Mouse (Mus musculus) right cerebral cortex, postnatal 4 days (tissue): ENCODE data around the gene Ddx23.

ENCODE experiments used
- DNase-seq: peaks from one replicate; pipeline ENCODE4 v3.0.0-alpha.2; 2022

Ddx23 gene

GRCm38 (mm10) chr15:98662567-98663545, at the start of gene Ddx23:
Gene Ddx23 (minus strand): TSS chr15:98662894.
- DNase-seq: peak; percentile 93

DNA sequence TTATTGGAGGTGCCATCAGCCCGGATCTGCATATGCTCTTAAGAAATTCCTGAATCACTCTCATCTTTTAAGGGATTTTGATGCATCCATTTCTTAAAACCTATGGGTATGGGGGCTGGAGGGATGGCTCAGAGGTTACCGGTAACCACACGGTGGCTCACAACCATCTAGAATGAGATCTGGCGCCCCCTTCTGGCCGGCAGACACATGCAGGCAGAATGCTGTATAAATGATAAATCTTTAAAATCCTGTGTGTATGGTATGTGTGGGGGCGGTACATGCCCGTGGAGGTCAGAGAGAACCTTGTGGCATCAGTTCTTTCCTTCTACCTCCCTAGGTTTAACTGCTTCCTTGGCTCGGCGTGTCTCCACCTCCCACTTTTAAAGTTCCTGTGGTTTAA, 47.7 kb upstream of the Ddx23 start:
- DNase-seq: peak; percentile 92

- peak; percentile 89 for DNase-seq
Observed at GRCm38 (mm10) chr15:98707766-98708372, 45.2 kb upstream of the Ddx23 start, which contains the start of gene Ccdc65. Gene Ccdc65 (plus strand): TSS chr15:98708207.

DNA sequence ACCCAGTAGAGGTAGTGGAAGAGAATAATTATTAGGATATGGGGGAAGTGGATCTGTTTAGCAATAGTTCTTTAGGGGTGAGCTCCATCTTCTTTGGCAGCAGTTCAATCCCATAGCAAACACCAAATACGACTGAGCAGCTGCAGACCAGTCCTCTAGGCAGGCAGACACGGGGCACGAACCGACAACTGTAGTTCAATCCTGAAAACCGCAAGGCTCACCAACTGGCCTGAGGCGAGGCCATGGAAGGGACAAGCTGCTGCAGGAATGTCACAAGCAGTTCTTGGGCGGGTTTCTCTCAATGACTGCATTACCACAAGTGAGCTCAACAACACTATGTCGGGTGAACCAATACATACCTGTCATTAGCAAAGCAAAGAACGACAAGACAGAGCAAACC, 41.6 kb upstream of the Ddx23 start:
- no peak for DNase-seq

DNA sequence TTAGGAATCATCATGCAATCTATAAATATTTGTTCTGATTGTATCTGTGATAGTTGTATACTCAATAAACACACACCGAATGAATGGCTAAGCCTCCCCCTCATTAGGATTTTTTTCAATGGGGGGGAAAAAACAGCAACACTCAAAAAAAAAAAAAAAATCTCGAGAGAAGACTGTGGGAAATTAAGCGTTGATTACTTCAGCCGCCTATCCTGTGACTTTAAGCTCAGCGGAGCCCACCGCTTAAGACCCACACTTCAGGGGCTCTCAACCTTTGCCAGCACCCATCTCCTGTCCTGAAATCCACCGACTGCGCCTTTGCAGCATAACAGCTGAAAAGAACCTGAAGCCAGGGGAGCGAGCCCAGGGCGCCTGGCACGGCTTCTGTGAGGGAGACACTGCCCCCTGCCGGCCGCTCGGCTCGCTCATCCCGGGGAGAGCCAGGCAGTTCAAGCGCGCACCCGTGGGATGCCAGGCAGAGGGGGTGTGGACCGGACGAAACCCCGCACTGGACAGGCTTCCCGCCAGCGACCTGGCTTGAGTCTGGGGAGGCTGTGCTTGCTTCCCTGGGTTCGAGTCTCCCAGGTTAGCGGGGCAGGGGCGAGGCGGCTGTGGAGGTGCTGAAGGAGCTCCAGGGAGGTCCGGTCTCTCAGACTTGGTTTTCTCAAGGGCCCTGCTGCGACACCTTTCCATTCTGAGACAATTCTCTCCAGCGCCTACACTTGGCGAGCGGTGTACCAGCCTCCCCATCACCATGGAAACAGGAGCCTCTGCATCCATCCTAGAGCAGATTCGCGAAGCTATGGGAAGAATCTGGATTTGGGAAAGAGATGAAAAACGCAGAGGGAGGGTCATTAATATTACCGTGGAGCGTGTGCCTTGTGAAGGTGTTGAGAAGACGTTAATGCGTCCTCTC, 36.8 kb upstream of the Ddx23 start:
- peak; percentile 97 for DNase-seq

DNA sequence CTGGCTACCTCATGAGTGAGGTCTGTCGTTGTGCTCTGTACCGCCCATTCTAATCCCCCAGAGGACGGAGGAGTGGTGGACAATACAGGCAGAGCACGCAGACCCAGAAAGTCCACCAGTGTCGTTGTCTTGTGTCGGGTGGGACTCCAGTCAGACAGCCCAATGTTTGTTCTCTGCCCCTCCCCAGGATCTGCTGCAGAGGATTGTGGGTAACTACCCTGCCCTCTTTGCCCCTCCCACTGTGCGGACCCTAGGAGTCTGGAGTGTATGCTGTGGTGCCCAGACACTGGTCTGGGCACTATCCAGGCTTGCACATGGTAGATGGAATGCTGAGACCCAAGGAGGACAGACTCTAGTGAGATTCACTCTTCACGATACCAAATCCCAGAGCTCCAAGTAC, 33.5 kb upstream of the Ddx23 start:
- no peak for DNase-seq

DNA sequence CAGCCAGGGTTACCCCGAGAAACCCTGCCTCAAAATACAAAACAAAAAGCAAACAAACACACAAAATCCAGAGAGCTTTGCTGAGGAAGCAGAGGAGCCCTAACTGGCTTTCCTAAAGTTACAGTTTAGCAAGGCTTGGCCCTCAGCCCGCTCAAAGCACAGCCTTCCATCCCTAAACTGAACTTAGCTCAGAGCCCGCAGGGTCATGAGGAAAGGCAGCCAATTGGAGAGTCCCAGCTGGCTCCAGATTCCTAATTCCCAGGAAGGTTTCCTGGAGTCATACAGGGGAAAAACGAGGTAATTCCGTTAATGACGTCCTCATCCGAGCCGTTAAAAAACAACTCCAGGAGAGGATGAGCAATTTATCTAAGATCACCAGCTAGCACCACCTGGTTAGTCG, 33.0 kb upstream of the Ddx23 start:
- no peak for DNase-seq

DNA sequence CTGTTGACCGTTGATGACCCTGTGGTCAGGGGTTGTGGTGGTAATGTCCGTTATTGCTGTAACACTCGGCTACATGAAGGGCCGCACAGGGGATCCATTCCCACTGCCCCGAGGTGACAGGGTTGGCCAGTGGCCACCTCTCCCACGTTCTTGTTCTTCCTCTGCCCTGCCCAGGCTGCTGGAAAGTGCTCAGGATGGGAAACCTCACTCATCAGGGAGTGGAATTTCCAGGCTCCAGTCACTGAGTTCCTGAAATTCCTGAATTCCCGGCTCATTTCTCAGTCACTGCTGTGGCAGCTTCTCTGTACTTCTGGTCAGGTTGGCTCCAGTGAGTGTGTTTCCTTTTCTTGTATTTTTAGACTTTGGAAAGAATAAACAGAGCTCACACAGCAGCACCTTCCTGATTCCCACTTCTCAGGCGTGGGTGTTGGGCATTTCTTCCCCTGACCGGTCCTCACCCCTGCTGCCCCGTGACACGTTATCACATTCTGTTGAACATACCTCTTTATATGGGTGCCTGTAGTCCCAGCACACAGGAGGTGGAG, 29.5 kb upstream of the Ddx23 start:
- no peak for DNase-seq

GRCm38 (mm10) chr15:98691486-98692147, 28.9 kb upstream of the Ddx23 start:
- DNase-seq: peak; percentile 15

DNA sequence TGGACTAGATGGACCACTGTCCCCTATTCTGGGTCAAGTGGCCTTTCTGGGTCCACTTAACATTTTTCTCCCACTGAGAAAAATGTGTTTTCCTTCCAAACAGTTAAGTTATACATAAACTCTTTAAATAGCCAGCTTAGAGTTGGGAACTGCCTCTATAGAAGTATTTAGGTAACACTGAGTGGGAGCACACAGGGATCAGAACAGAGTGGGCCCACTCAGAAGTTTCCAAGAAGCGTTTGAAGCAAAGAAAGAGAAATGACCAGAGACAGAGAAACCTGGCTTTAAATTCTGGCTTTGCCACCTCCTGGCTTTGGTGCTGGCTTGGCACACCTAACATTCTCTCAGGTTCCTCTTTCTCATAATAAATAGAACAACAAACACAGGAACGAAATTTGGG, 27.0 kb upstream of the Ddx23 start:
- no peak for DNase-seq

DNA sequence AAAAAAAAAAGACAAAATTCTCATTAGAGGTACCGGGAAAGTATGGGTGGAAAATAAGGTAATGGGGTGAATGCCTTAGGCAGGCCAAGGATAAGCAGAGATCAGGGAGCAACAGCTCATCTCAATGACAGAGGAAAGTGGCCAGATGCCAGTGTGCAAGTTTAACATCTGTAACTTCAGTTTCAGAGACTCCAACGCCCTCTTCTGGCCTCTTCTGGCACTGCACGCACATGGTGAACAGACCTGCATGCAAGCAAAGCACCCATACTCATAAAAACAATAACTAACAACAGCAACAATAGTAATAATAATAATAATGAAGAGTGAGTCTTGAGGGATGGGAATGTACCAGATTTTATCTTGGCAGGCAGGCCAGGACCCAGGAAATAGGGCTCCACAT, 23.2 kb upstream of the Ddx23 start:
- no peak for DNase-seq

DNA sequence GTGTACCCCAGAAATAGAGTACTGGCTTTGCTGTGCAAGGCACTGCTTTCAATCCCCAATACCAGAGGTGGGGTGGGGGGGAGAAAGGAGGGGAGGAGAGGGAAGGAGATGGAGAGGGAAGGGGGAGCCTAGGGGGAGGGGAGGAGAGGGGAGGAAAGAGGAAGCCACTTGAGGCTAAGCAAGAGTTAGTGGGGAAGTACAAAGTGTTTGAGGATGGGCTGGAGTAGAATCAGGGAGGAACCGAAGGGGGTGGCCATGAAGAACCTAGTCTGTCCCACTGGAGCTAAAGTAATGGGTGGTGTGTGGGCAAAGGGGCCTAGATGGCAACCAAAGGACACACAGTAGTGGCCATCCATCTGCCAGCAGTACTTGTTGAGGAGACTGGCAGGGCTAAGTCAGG, 21.1 kb upstream of the Ddx23 start:
- DNase-seq: no peak

DNA sequence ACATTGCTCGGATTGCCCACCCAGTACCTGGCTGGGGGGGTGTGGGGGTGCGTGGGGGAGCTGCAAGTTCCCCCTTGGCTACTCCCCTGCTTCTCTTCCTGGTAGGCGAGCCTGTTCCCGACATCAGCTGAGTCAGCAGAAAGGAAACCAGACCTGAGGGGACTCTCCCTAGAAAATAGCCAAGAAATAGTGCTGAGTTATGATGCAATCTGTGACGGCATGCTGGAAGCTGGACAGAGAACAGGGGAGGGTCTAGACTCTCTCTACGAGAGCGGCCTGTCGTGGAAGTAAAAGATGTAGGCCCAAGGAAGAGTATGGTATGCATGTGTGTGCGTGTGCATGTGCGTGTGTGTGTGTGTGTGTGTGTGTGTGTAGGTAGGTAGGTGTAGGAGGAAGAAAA, 20.5 kb upstream of the Ddx23 start:
- DNase-seq: no peak

GRCm38 (mm10) chr15:98681633-98682032, 18.9 kb upstream of the Ddx23 start:
- no peak for DNase-seq

DNA sequence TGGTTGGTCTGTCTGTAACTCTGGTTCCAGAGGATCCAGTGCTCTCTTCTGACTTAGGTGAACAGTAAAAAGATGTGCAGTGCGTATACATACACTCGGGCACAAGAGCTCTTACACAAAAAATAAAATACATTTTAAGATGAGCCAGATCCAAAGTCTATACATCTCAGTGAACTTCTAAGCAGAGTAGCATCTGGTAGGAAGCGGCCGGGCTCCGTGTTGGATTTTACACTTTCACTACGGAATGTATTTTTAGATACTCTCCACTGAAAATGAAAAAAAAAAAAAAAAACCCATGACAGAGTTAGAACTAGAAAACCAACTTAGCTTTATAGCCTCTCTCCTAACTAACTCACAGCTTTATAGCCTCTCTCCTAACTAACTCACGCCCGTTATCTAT, 18.0 kb upstream of the Ddx23 start:
- no peak for DNase-seq

DNA sequence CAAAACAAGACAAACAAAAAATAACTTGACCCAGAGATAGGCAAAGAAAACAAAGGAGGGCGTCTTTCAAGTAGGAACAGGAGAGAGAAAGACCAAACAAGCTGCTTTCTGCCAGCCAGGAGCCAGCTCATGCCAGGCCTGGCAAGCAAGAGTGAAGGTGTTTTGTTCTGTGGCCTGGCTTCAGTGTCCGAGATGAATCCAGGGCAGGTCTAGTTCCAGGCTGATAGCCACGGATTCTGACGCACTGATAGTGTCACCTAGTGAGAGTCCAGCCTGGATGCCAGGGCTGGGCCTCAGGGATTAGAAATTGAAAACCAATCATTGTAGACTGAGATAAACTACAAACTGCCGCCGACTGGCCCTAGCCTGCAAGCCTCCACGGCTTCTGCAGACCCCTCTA, 15.3 kb upstream of the Ddx23 start:
- DNase-seq: no peak

DNA sequence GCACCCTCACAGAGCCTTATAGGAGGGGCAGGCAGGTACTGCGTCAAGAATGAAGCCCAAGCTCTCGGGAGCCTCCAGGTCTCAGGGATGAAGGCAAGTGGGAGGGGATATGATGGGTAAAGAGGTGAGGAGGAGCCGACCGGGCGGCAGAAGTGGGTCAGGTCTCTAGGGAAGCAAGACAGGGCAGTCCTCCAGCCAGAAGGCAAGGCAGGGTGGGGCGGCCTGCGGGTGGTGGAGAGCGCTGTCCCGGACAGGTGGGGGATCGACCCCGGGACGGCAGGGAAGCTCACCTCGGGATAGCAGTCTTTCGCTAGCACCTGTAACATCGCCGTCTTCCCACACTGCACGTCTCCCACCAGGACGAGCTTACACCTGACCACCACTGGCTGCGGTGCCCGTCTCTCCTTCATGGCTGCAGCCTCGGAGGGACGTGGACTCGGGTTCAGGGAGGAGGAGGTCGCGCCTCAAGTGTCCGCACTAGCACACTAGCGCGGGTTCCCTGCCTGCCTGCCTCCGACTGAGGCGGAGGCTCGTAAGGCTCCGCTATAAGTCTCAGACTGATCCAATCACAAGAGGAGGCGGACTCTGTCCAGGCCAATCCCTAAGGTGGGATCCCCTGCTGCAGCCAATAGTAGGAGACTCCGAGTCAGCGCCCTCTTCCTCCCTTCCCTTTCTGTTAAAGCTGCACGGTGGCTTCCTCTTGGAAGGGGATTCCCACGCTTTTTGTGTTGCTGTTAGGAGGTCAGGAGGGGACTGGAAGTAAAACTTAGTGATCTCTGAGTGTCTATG, 14.4 kb upstream of the Ddx23 start, which contains the start of gene Rnd1:
Gene Rnd1, minus strand, starts transcription at position 522 of the 789 bp plus-strand sequence.
- peak; percentile 85 for DNase-seq

DNA sequence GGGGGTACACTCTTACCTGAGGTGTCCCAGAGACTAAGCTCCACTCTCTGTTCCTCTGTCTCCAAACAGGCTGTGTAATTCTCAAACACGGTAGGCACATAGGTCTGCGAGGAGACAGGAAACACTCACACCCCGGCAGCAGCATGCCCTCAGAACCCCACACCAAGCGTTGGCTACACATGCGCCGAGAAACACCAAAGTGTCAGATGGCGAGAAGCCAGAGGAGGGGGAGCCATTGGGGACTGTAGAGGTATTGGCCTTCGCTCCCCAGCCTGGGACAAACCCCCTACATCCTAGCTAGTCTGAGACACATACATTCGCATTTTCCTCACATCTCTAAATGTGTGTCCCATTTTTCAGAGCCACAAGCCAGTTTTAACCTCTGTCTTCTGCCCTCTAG, 13.8 kb upstream of the Ddx23 start:
- DNase-seq: peak; percentile 51

GRCm38 (mm10) chr15:98675634-98676250, 13.0 kb upstream of the Ddx23 start:
- DNase-seq: no peak

DNA sequence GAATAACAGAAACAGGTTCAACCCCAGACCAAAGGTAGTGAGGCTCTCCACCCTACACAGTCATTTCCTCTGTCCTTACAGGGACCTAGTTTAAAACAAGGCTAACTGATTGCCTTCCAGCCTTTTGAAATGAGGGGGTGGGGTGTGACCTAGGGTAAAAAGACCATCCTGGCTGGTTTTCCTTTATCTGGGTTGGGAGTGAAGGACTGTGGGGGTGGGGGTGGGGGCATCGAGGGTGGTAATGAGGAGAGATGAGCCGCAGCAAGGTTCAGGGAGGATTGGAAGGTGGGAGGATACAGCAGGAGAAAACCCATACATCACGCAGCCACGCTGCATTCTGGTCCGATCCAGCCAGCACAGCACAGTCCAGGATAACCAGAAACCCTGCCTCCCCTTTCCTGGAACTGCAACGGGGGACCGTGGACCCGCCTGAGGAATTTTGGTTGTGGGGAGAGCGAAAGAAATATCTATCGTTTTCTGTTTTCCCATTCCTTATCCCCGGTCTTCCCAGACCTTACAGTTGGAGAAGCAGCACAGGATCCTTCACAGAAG, 12.4 kb upstream of the Ddx23 start:
- no peak for DNase-seq
